Mouse (Mus musculus): ENCODE data around the gene Trappc3.
"Not testable (repeated sequence)": the region's sequence is repeated elsewhere in the genome, so short reads cannot be mapped to it uniquely, and the experiment has no call there.

Gene Trappc3

GRCm38 (mm10) chr4:126262119-126262807 lies at the start of gene Trappc3:
Trappc3 (plus strand) TSS chr4:126262325.
- CTCF ChIA-PET: interaction anchor here (0.9 to 1.1 kb wide), 6 partner anchors 9 to 131 kb away, joined by 3 to 5 read pairs (median 4); no protein-coding TSS in a partner anchor

GRCm38 (mm10) chr4:126217771-126218170 lies 44.4 kb upstream of the Trappc3 start:
- CTCF ChIA-PET: no interaction called here

GRCm38 (mm10) chr4:126219540-126219939 lies 42.6 kb upstream of the Trappc3 start:
- CTCF ChIA-PET: not testable (repeated sequence)

- CTCF ChIA-PET: no interaction called here
These were observed 42.1 kb upstream of the Trappc3 start for GRCm38 (mm10) chr4:126220045-126220444.

- CTCF ChIA-PET: no interaction called here
These were observed 39.5 kb upstream of the Trappc3 start for GRCm38 (mm10) chr4:126222631-126223030.

- CTCF ChIA-PET: interaction anchor here (0.7 kb wide), 1 partner anchor 18 kb away, joined by 3 read pairs; no protein-coding TSS in a partner anchor
These were observed 35.5 kb upstream of the Trappc3 start for GRCm38 (mm10) chr4:126226640-126227039.

GRCm38 (mm10) chr4:126227077-126227761 lies 34.9 kb upstream of the Trappc3 start:
- CTCF ChIA-PET: interaction anchor here (0.7 to 0.8 kb wide), 2 partner anchors 17 to 34 kb away, joined by 3 to 5 read pairs; partner anchors contain the start of gene Trappc3

GRCm38 (mm10) chr4:126228144-126228543 lies 34.0 kb upstream of the Trappc3 start:
- CTCF ChIA-PET: no interaction called here

GRCm38 (mm10) chr4:126229900-126230299 lies 32.2 kb upstream of the Trappc3 start:
- CTCF ChIA-PET: interaction anchor here (0.7 to 0.9 kb wide), 2 partner anchors 32 to 91 kb away, joined by 3 to 5 read pairs; no protein-coding TSS in a partner anchor

GRCm38 (mm10) chr4:126233676-126234308 lies 28.3 kb upstream of the Trappc3 start:
- CTCF ChIA-PET: no interaction called here

GRCm38 (mm10) chr4:126234496-126235175 lies 27.5 kb upstream of the Trappc3 start:
- CTCF ChIA-PET: no interaction called here

GRCm38 (mm10) chr4:126235191-126235590 lies 26.9 kb upstream of the Trappc3 start:
- CTCF ChIA-PET: no interaction called here

- CTCF ChIA-PET: no interaction called here
These were observed 25.5 kb upstream of the Trappc3 start for GRCm38 (mm10) chr4:126236467-126237280.

- CTCF ChIA-PET: no interaction called here
These were observed 24.3 kb upstream of the Trappc3 start for GRCm38 (mm10) chr4:126237721-126238242.

- CTCF ChIA-PET: no interaction called here
These were observed 22.2 kb upstream of the Trappc3 start for GRCm38 (mm10) chr4:126239862-126240475.

GRCm38 (mm10) chr4:126241956-126242355 lies 20.2 kb upstream of the Trappc3 start:
- CTCF ChIA-PET: interaction anchor here (0.6 kb wide), 1 partner anchor 16 kb away, joined by 3 read pairs; no protein-coding TSS in a partner anchor

- CTCF ChIA-PET: interaction anchor here (0.6 kb wide), 1 partner anchor 15 kb away, joined by 3 read pairs; no protein-coding TSS in a partner anchor
These were observed 19.6 kb upstream of the Trappc3 start for GRCm38 (mm10) chr4:126242510-126242909.

GRCm38 (mm10) chr4:126246202-126246889 lies 15.8 kb upstream of the Trappc3 start:
- CTCF ChIA-PET: no interaction called here

GRCm38 (mm10) chr4:126248261-126248868 lies 13.8 kb upstream of the Trappc3 start:
- CTCF ChIA-PET: no interaction called here

All from spleen, embryonic (tissue).